Mouse (Mus musculus) megakaryocyte, adult 5-6 weeks (primary cell): Measurements from ENCODE around the gene Ttll4. TPM values are rescaled to one million over a fixed set of nuclear protein-coding genes. Genes with fewer than 3 reads are reported as not detected.

ENCODE experiments used
- ATAC-seq: 2 replicates; pipeline ENCODE4 v1.8.0; 2016; ENCODE audit warnings: mild to moderate bottlenecking, inconsistent platforms; ENCODE audit not compliant: poor library complexity, severe bottlenecking
- total RNA-seq, 2 experiments: library from RNA; stranded (forward) in 1 of 2; stranded (reverse) in 1 of 2; fragments of 153-499, 151-499 nt in 1 of 2; fragments of 221-1000, 200-1000 nt in 1 of 2; gene quantifications; 2 replicates each; pipeline versions ENCODE4 v1.2.3 to v1.2.4; 2015 to 2017

Gene Ttll4
- total RNA-seq, 2 experiments from 2014 or later: 9.3 to 9.4 TPM

DNA sequence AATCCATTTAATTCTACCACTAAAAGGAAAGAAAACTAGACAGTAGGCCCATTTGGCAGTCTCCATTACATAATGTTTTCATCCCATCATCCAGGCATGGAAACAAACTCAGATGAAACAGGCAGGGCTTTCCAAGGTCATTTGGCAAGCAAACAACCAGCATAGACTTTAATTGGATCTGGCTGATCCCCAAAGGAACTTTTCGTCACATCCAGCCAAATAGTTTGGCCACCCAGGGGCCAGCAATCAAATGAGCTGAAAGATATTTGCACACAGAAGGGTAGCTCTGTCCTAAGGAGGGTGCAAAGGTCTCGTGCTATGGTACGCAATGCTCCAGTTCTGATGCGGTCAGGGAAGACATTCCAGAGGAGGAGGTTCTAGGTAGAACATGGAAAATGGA, 89.1 kb downstream of the Ttll4 start:
- ATAC-seq: no peak

DNA sequence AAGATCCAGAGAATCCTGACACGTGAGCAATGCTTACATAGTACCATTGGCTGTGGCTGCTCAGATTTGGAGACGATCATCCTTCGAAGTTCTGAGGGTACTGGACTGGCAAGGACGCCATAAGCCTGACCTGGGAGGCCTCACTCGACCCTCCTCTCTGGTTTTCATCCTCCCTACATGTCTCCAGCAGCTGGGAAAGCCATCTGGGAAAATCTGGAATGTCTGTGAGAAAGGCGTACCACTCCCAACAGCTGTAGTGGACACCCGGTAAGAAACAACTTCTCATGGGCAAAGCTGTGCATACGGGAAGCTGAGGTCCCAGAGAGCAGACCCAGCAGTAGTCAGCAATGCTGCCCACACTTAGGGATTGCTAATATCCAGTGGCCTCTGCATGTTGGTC, 90.6 kb downstream of the Ttll4 start:
- no peak for ATAC-seq

DNA sequence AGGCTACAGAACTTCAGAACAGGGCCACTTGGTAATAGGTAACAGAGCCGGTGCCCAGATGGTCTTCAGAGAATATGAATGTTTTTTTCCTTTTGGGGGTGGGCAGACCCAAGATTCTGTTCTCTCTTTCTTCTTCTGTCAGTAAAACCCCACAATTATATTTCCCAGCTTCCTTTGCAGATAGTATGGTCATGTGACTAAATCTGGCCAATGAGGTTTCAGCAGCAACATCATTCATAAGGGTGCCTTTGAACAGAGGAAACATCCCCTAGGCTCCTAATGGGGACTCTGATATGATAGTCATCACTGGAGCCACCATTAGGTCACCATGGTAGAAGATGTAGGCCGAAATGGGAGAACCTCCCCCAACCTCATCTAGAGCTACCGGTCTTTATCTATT, 91.3 kb downstream of the Ttll4 start:
- ATAC-seq: no peak

Other genes with a start within 250 kb of the Ttll4 start
- 36.8 and 40.0 TPM in 2 replicates for gene Cnot9, start 155.7 kb upstream of the Ttll4 start, total RNA-seq (2015)
- gene Cnot9, start 155.7 kb upstream of the Ttll4 start, total RNA-seq (2017): 58.0 and 71.2 TPM in 2 replicates
- not detected in 2 replicates for gene Plcd4, start 118.9 kb upstream of the Ttll4 start, total RNA-seq (2015)
- gene Plcd4, start 118.9 kb upstream of the Ttll4 start, total RNA-seq (2017): not detected in 2 replicates
- 14.7 and 18.0 TPM in 2 replicates for gene Usp37, start 117.5 kb upstream of the Ttll4 start, total RNA-seq (2015)
- gene Usp37, start 117.5 kb upstream of the Ttll4 start, total RNA-seq (2017): 23.0 and 26.4 TPM in 2 replicates
- gene Zfp142, start 73.5 kb upstream of the Ttll4 start, total RNA-seq (2015): 14.5 and 16.2 TPM in 2 replicates
- 6.2 and 7.2 TPM in 2 replicates for gene Zfp142, start 73.5 kb upstream of the Ttll4 start, total RNA-seq (2017)
- gene Bcs1l, start 73.5 kb upstream of the Ttll4 start, total RNA-seq (2015): 9.8 and 9.9 TPM in 2 replicates
- gene Bcs1l, start 73.5 kb upstream of the Ttll4 start, total RNA-seq (2017): 8.3 and 10.9 TPM in 2 replicates
- 24.5 and 27.6 TPM in 2 replicates for gene Rnf25, start 60.3 kb upstream of the Ttll4 start, total RNA-seq (2015)
- gene Rnf25, start 60.3 kb upstream of the Ttll4 start, total RNA-seq (2017): 38.1 and 41.3 TPM in 2 replicates
- gene Stk36, start 60.3 kb upstream of the Ttll4 start, total RNA-seq (2015): 1.8 TPM in 1 of 2 replicates, not detected in the other
- gene Stk36, start 60.3 kb upstream of the Ttll4 start, total RNA-seq (2017): not detected in 2 replicates
- gene Cyp27a1, start 51.8 kb downstream of the Ttll4 start, total RNA-seq (2015): 73.8 and 76.6 TPM in 2 replicates
- gene Cyp27a1, start 51.8 kb downstream of the Ttll4 start, total RNA-seq (2017): 72.2 and 76.2 TPM in 2 replicates
- gene Prkag3, start 87.5 kb downstream of the Ttll4 start, total RNA-seq (2015): not detected in 2 replicates
- gene Prkag3, start 87.5 kb downstream of the Ttll4 start, total RNA-seq (2017): not detected in 2 replicates
- 0.11 and 0.14 TPM in 2 replicates for gene Wnt6, start 110.1 kb downstream of the Ttll4 start, total RNA-seq (2015)
- gene Wnt6, start 110.1 kb downstream of the Ttll4 start, total RNA-seq (2017): 0.55 and 1.1 TPM in 2 replicates
- gene Wnt10a, start 129.8 kb downstream of the Ttll4 start, total RNA-seq (2015): not detected in 2 replicates
- not detected in 2 replicates for gene Wnt10a, start 129.8 kb downstream of the Ttll4 start, total RNA-seq (2017)
- not detected in 2 replicates for gene Cdk5r2, start 193.2 kb downstream of the Ttll4 start, total RNA-seq (2015)
- gene Cdk5r2, start 193.2 kb downstream of the Ttll4 start, total RNA-seq (2017): not detected in 2 replicates
- gene Fev, start 223.7 kb downstream of the Ttll4 start, total RNA-seq (2015): not detected in 2 replicates
- not detected in 2 replicates for gene Fev, start 223.7 kb downstream of the Ttll4 start, total RNA-seq (2017)
- gene Cryba2, start 231.4 kb downstream of the Ttll4 start, total RNA-seq (2015): not detected in 2 replicates
- not detected in 2 replicates for gene Cryba2, start 231.4 kb downstream of the Ttll4 start, total RNA-seq (2017)